Mouse (Mus musculus): ENCODE results near the gene Clba1.

DNA sequence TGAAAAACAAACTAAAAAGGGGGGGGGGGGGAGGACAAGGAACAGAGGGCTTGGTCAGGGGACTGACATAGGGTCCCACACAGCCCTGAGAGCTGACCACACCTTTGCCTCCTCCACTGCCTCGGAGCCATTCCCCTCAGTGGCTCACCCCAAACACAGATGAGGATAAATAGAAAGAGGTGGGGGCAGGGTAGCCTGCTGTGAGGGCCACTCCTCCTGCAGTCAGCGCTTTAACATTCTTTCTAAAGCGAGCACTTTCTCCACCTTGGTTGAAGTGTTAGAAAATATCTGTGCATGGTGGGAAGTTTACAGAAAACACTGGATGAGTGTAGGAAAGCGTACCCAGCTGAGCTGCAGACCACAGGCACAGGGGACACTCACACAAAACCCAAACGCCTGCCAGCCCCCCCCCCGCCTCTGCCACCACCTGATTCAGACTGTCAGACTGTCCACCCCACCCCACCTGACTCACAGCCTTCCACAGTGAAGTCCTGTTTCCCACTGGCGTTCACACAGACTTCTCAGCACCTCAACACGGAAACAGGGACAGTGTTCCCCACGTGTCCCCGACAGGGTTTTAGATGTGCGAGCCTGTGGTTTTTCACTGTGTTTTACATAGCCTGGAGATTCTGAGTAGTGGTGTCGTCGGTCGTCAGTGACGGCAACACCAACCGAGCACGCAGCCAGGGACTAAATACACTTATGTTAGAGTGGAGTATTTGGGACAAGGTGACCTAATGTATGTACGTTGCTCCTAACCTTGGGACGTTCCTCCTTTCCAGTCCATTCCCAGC is 1.6 kb downstream of the Clba1 start:
- no peak for TF ChIP-seq CTCF (IDR thresholded peaks at IDR 0.05; ENCODE audit: low read depth)
- TF ChIP-seq EP300 (IDR thresholded peaks at IDR 0.05; ENCODE audit: low read depth) = no peak
